Mouse (Mus musculus) bone marrow macrophage, adult 2 months (primary cell): ENCODE measurements around the gene Eps8. TPM values are rescaled to one million over a fixed set of nuclear protein-coding genes. Genes with fewer than 3 reads are reported as not detected.

ENCODE experiments used
- H3K27ac ChIP-seq: 2 replicates; pipeline ENCODE4 v1.5.1; 2012; ENCODE audit warnings: low read depth, low read length; ENCODE audit not compliant: insufficient read depth
- H3K4me1 ChIP-seq: 2 replicates; pipeline ENCODE4 v1.6.1; 2012; ENCODE audit warnings: low read length; ENCODE audit not compliant: control insufficient read depth, insufficient read depth
- H3K4me3 ChIP-seq: 2 replicates; pipeline ENCODE4 v1.5.1; 2012; ENCODE audit warnings: mild to moderate bottlenecking, low read length, moderate library complexity; ENCODE audit not compliant: insufficient read depth
- CTCF ChIP-seq: IDR thresholded peaks from 2 replicates; pipeline ENCODE4 v1.5.1; 2012; ENCODE audit warnings: low read depth, mild to moderate bottlenecking, low read length, moderate library complexity
- POLR2A ChIP-seq: IDR thresholded peaks from 2 replicates; pipeline ENCODE4 v1.6.1; 2012; ENCODE audit warnings: mild to moderate bottlenecking, low read depth, low read length, borderline replicate concordance
- polyA plus RNA-seq: library from polyadenylated mRNA; stranded (reverse); fragments of >200 nt; gene quantifications from 2 replicates; pipeline ENCODE4 v1.2.4, GENCODE M21; 2012; ENCODE audit not compliant: missing spikeins, insufficient read depth, insufficient read length

Gene Eps8
- polyA plus RNA-seq, 1 experiment = 9.0 TPM

DNA sequence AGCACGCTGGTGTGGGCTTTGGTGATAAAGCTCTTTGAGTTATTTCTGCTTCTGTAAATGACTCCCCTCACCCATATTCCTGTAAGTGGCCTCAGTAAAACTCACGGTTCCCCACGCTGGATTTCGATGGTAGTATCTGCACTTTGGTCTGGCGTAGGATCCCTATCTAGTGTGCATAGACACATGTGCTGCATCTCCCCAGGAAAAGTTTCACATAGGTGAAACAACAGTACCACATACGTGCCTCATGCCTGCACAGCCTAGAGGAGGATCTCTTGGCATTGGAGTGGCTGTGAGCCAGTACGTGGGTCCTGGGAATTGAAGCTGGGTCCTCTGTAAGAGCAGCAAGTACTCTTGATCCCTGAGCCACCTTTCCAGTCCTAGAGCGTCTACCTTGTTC lies 121.9 kb downstream of the Eps8 start:
- Histone ChIP-seq H3K27ac (no peak overlapping the region), H3K4me1 (no peaks in the 10 kb centered on the region), H3K4me3 (no peak overlapping the region)
- TF ChIP-seq POLR2A = no peak
- TF ChIP-seq CTCF = no peak

DNA sequence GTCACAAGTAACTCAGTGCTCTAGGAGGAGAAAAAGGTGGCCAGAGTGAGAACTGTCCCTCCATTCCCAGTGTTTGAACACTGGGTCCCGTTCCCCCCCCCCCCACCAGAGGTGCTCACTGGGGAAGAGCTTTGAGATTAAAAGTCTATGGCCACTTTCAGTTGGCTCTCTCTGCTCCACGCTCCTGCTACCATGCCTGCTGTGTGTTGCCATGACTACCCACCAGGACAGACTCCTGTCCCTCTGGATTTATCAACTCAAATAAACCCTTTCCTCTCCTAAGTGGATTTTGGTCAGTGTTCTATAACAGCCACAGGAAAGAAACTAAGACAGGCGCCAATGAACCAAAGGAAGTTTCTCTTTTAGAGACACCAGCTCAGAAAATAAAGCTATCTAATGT lies 128.9 kb downstream of the Eps8 start:
- H3K27ac ChIP-seq = no peak overlapping the region
- 0 out of 2 replicates have a peak, but pooled peaks cover 3% of the 10 kb centered on the region for H3K4me1 ChIP-seq
- no peak for TF ChIP-seq CTCF
- TF ChIP-seq POLR2A = no peak
- H3K4me3 ChIP-seq = no peak overlapping the region

GRCm38 (mm10) chr6:137520343-137520704 lies 134.4 kb downstream of the Eps8 start:
- Histone ChIP-seq H3K4me3 (no peak overlapping the region), H3K27ac (0 out of 2 replicates have a peak overlapping the region, but pooled peaks have one; percentile 5), H3K4me1 (peaks cover 14% of the 10 kb centered on the region)
- TF ChIP-seq CTCF (no peak), POLR2A (no peak)

DNA sequence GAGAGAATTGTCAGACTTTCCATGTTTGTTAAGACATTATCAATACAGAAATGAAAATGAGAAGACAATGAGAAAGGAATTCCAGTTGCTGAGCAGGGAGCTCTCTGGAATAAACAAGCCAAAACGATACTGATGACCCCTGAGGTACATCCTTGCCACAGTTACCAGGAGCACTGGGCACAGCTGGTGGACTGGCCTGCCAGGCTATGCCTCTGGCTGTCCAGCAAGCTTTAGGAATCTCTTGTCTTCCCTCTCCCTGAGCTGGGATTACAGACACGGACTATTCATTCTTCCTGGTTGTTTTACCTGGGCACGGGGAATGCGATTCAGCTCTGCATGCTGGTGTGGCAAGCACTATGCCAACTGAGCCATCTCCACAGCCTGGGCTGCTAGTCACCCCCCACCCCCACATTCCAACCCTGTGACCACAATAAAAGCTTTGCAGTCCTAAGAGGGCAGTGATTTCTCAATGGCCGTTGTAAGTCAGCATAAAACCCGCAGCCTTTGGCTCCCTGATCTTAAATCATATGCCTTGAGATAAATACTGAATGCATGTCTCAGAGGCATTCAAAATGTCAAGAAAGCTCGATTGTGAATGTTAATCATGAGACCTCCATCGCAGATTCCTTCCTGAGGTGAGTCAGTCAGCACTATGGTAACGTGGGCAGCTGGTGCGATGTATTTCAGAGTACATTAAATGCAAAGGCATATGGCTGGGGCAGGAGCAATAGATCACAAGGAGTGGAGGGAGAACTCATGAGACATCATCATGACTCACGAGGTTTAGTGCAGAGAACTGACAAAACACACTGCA lies 134.9 kb downstream of the Eps8 start:
- 0 out of 2 replicates have a peak overlapping the region, but pooled peaks have one; percentile 6 for H3K27ac ChIP-seq
- H3K4me1 ChIP-seq = peaks cover 14% of the 10 kb centered on the region
- TF ChIP-seq CTCF (no peak), POLR2A (no peak)
- H3K4me3 ChIP-seq = no peak overlapping the region

GRCm38 (mm10) chr6:137514872-137515271 lies 139.8 kb downstream of the Eps8 start:
- H3K4me3 ChIP-seq = no peak overlapping the region
- TF ChIP-seq POLR2A (no peak), CTCF (no peak)
- no peak overlapping the region for H3K27ac ChIP-seq
- H3K4me1 ChIP-seq = peaks cover 4% of the 10 kb centered on the region; the same call in 1 of the 2 replicates

DNA sequence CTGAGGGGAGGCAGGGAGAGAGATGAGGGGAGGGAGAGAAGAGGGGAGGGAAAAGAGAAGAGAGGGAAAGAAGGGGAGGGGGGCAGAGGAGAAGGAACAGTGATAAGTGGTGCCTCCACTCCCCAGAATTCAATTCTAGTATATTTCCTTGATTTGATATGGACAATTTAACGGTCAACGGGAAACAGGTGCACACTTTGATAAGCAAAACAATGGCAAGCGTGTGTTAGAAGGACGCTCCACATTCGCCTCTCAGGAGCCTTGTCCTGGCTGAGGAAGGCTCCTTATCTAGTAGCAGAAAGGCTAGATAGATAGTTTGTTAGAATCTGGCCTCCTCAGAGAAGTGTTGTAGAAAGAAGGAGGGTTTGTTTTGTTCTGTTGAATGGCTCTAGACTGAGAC lies 141.9 kb downstream of the Eps8 start:
- Histone ChIP-seq H3K4me1 (no peaks in the 10 kb centered on the region), H3K27ac (no peak overlapping the region), H3K4me3 (no peak overlapping the region)
- TF ChIP-seq POLR2A = no peak
- no peak for TF ChIP-seq CTCF

DNA sequence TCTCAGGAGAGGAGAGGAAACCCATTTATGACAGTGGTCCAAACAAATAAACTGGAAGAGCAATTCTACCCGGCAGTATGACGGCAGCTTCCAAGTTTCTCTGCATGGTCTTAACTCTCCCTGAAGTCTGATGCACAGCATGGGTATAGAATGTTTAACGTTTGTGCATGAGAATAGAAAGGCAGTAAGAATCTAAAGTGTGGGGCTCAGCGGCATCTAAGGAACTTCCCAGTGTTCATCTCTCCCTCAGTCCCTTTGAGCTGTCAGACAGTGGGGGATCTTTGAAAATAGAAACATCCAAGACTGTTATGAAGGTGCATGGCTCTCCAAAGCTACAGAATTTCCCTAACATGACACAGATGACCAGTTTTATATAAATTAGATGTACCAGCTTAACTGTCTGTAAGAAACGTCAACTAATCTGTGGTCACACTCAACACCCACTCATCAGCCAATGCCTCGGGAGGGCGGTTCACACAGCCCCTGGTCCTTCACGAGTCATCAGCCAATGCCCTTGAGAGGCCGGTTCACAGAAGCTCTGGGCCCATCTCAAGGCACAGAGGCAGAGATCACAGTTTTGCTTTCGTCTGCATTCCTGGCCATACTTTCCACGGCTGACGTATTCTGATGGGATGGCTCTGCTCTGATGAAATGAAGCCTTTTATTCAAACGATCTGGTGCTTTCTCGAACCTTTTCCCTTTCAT lies 145.2 kb downstream of the Eps8 start:
- no peak overlapping the region for H3K4me3 ChIP-seq
- H3K27ac ChIP-seq = no peak overlapping the region
- no peak for TF ChIP-seq POLR2A
- TF ChIP-seq CTCF = no peak
- no peaks in the 10 kb centered on the region for H3K4me1 ChIP-seq

- TF ChIP-seq CTCF (no peak), POLR2A (no peak)
- Histone ChIP-seq H3K27ac (no peak overlapping the region), H3K4me1 (no peaks in the 10 kb centered on the region), H3K4me3 (no peak overlapping the region)
Observed at GRCm38 (mm10) chr6:137508936-137509335, 145.7 kb downstream of the Eps8 start.

- H3K27ac ChIP-seq = no peak overlapping the region
- H3K4me3 ChIP-seq = no peak overlapping the region
- TF ChIP-seq CTCF (no peak), POLR2A (no peak)
- H3K4me1 ChIP-seq = no peaks in the 10 kb centered on the region; the same call in 1 of the 2 replicates
Observed at GRCm38 (mm10) chr6:137506563-137506962, 148.1 kb downstream of the Eps8 start.
